Mouse (Mus musculus): ENCODE data around the gene Stambp. TPM values are rescaled to one million over a fixed set of nuclear protein-coding genes. Genes with fewer than 3 reads are reported as not detected.

Gene Stambp
- polyA plus RNA-seq, 1 experiment from 2014 or later: 20.5 TPM

GRCm38 (mm10) chr6:83502656-83503055, 69.9 kb downstream of the Stambp start:
- H3K4me1 ChIP-seq (replicated peaks; ENCODE audit: control insufficient read depth, insufficient read depth, low read length): no peaks in the 10 kb centered on the region; the same call in 1 of the 2 replicates
- ATAC-seq (replicated peaks; ENCODE audit: low FRiP score): no peak
- no peak overlapping the region for H3K4me3 ChIP-seq (ENCODE audit: low read depth, low read length)
- H3K27me3 ChIP-seq (ENCODE audit: control insufficient read depth, insufficient read depth, low read length): no peaks in the 10 kb centered on the region
- 88% methylated on average over 3 of the region's 3 CpGs for WGBS
- no peak for DNase-seq (ENCODE audit: low spot score)
- H3K9me3 ChIP-seq (ENCODE audit: control insufficient read depth, low read length): no peaks in the 10 kb centered on the region
- no peaks in the 10 kb centered on the region for H3K36me3 ChIP-seq (ENCODE audit: control insufficient read depth, insufficient read depth, low read length)
- H3K27ac ChIP-seq (ENCODE audit: low read depth, low read length): no peak overlapping the region
- H3K9ac ChIP-seq (ENCODE audit: low read length): no peak overlapping the region
- H3K4me2 ChIP-seq (ENCODE audit: low read depth, low read length, severe bottlenecking): no peak overlapping the region

DNA sequence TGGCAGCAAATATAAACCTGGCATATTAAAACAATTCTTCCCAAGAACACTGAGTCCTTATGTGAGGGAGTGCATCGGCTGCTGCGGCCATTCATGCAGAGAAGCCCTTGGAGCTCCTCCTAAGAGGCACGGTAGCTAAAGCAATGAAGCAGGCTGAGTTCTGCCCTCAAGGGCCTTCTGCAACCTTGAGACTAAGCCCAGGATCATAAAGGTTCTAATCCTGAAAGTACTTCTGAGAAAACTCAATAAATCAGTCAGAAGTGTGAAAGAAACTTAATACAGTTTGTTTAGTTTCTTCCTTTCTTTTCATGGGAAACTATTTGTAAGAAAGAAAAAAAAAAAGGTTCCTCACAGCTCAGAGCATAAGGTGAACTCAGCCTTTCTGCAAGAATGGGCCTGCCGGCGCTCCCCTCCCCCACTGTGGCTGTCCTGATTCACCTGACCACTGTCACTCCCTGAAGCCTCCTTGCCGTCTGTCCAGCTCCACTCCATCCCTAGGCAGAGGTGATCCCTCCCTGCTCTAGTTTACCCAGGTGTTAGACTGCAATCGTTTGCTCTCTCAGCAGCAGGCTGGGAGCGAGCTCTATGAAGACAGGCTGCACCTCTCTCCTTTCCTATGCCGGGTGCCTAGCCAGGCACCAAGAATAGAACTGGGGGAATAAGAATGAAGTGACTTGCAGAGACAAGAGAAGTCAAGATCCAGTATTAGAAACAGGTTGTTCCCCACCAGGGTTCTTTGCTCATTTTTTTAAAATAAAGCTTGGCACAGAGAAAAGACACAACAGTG, 70.8 kb downstream of the Stambp start:
- H3K4me1 ChIP-seq (replicated peaks; ENCODE audit: control insufficient read depth, insufficient read depth, low read length): no peaks in the 10 kb centered on the region; the same call in 1 of the 2 replicates
- no peak overlapping the region for H3K4me2 ChIP-seq (ENCODE audit: low read depth, low read length, severe bottlenecking)
- H3K4me3 ChIP-seq (ENCODE audit: low read depth, low read length): no peak overlapping the region
- DNase-seq (ENCODE audit: low spot score) (no peak), ATAC-seq (replicated peaks; ENCODE audit: low FRiP score) (no peak)
- H3K9ac ChIP-seq (ENCODE audit: low read length): no peak overlapping the region
- H3K27me3 ChIP-seq (ENCODE audit: control insufficient read depth, insufficient read depth, low read length): no peaks in the 10 kb centered on the region
- H3K36me3 ChIP-seq (ENCODE audit: control insufficient read depth, insufficient read depth, low read length): no peaks in the 10 kb centered on the region
- no peak overlapping the region for H3K27ac ChIP-seq (ENCODE audit: low read depth, low read length)
- H3K9me3 ChIP-seq (ENCODE audit: control insufficient read depth, low read length): no peaks in the 10 kb centered on the region
- WGBS: 66% methylated on average over 9 of the region's 9 CpGs

GRCm38 (mm10) chr6:83500462-83500861, 72.1 kb downstream of the Stambp start:
- Histone ChIP-seq H3K4me1 (replicated peaks; ENCODE audit: control insufficient read depth, insufficient read depth, low read length) (no peaks in the 10 kb centered on the region), H3K36me3 (ENCODE audit: control insufficient read depth, insufficient read depth, low read length) (no peaks in the 10 kb centered on the region), H3K4me2 (ENCODE audit: low read depth, low read length, severe bottlenecking) (no peak overlapping the region), H3K27me3 (ENCODE audit: control insufficient read depth, insufficient read depth, low read length) (no peaks in the 10 kb centered on the region), H3K9me3 (ENCODE audit: control insufficient read depth, low read length) (no peaks in the 10 kb centered on the region), H3K9ac (ENCODE audit: low read length) (no peak overlapping the region), H3K27ac (ENCODE audit: low read depth, low read length) (no peak overlapping the region), H3K4me3 (ENCODE audit: low read depth, low read length) (no peak overlapping the region)
- DNase-seq (ENCODE audit: low spot score): no peak
- ATAC-seq (replicated peaks; ENCODE audit: low FRiP score): no peak
- 61% methylated on average over 3 of the region's 3 CpGs for WGBS

- WGBS: 93% methylated on average over 10 of the region's 10 CpGs
- no peak overlapping the region for H3K9ac ChIP-seq (ENCODE audit: low read length)
- DNase-seq (ENCODE audit: low spot score): no peak
- H3K4me2 ChIP-seq (ENCODE audit: low read depth, low read length, severe bottlenecking): no peak overlapping the region
- ATAC-seq (replicated peaks; ENCODE audit: low FRiP score): no peak
- H3K36me3 ChIP-seq (ENCODE audit: control insufficient read depth, insufficient read depth, low read length): no peaks in the 10 kb centered on the region
- no peaks in the 10 kb centered on the region for H3K9me3 ChIP-seq (ENCODE audit: control insufficient read depth, low read length)
- no peaks in the 10 kb centered on the region for H3K4me1 ChIP-seq (replicated peaks; ENCODE audit: control insufficient read depth, insufficient read depth, low read length)
- H3K27me3 ChIP-seq (ENCODE audit: control insufficient read depth, insufficient read depth, low read length): no peaks in the 10 kb centered on the region
- H3K4me3 ChIP-seq (ENCODE audit: low read depth, low read length): no peak overlapping the region
- H3K27ac ChIP-seq (ENCODE audit: low read depth, low read length): no peak overlapping the region
Measured at GRCm38 (mm10) chr6:83499078-83499477, 73.5 kb downstream of the Stambp start.

DNA sequence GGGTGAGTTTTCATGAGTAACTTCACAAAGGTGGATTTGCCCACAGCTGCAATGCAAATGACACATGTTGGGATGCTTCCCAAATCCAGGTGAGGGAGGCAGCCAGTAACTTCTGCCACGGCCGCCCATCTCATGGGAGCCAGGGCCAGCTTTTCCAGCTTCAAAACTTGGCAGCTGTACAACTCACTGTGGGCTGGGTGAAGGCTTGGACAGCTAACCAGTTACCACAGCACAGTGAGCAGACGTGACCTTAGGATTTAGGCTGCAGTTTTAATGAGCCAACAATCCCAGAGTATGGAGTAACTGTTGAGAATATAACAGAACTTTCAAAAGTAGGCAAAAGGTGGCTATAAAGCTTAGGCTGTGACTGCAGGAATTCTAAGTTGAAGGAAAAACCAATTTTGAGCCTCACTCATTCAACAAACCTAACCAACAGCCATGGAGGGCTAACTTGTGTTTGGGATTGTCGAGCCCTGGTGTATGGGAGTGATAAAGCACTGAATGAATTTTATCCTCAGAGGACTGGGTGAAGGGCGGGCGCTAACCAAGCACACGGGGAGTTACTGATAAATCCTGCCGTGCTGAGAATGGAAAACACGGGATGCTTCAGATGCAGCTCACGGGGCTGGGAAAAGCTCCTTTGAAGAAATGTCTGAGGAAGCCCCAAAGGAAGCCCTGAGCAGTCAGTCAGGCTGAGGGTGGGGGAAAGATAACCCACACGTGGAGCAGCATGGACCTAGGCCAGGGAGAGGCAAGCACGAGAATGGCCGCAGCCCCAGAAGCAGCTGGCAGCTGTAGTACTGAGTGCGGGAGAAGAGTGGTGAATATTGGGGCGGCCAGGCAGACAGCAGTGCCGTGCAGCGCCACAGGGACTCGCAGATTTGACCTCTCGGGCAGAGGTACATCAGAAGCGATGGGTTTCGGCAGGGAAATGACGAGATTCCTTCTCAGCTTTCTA, 75.5 kb downstream of the Stambp start:
- H3K9ac ChIP-seq (ENCODE audit: low read length): no peak overlapping the region
- 91% methylated on average over 22 of the region's 22 CpGs for WGBS
- H3K4me3 ChIP-seq (ENCODE audit: low read depth, low read length): no peak overlapping the region
- H3K27me3 ChIP-seq (ENCODE audit: control insufficient read depth, insufficient read depth, low read length): no peaks in the 10 kb centered on the region
- DNase-seq (ENCODE audit: low spot score) (no peak), ATAC-seq (replicated peaks; ENCODE audit: low FRiP score) (no peak)
- no peak overlapping the region for H3K4me2 ChIP-seq (ENCODE audit: low read depth, low read length, severe bottlenecking)
- H3K9me3 ChIP-seq (ENCODE audit: control insufficient read depth, low read length): no peaks in the 10 kb centered on the region
- H3K4me1 ChIP-seq (replicated peaks; ENCODE audit: control insufficient read depth, insufficient read depth, low read length): no peaks in the 10 kb centered on the region
- no peaks in the 10 kb centered on the region for H3K36me3 ChIP-seq (ENCODE audit: control insufficient read depth, insufficient read depth, low read length)
- H3K27ac ChIP-seq (ENCODE audit: low read depth, low read length): no peak overlapping the region

DNA sequence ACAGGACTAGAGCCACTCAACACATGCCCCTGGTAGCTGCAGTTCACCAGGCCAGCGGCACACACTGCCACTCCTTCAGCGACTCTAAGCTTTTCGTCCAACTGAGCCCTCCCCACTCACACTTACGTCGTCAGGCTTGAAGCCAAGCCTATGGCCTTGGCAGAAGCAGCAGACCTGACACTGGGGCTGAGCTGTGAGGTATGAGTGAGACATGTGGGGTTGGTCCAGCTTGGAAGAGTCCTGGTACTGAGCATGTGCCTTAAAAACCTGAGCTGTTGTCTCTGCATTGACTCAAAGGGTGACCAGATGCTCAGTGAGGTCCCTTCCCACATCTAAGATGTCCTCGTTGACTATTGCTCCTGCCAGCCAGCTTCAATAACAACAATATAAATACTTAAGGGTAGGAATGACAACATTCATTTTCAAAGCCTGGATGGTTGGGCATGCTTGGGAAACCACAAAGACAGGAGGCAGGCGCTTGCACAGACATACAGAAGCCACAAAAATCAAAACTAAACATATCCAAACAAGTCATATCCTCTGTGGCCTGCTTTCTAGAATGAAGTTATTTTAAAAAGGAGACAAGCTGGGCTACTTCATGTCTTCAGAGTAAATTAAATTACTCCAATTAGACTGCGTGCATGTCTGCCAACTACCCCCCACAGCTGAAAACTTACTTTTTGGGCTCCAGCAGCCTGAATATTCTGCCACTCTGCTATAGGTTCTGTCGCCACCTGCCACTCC, 76.3 kb downstream of the Stambp start:
- no peak overlapping the region for H3K4me2 ChIP-seq (ENCODE audit: low read depth, low read length, severe bottlenecking)
- H3K4me3 ChIP-seq (ENCODE audit: low read depth, low read length): no peak overlapping the region
- H3K4me1 ChIP-seq (replicated peaks; ENCODE audit: control insufficient read depth, insufficient read depth, low read length): no peaks in the 10 kb centered on the region
- H3K36me3 ChIP-seq (ENCODE audit: control insufficient read depth, insufficient read depth, low read length): no peaks in the 10 kb centered on the region
- no peak overlapping the region for H3K27ac ChIP-seq (ENCODE audit: low read depth, low read length)
- ATAC-seq (replicated peaks; ENCODE audit: low FRiP score) (no peak), DNase-seq (ENCODE audit: low spot score) (no peak)
- H3K9me3 ChIP-seq (ENCODE audit: control insufficient read depth, low read length): no peaks in the 10 kb centered on the region
- no peaks in the 10 kb centered on the region for H3K27me3 ChIP-seq (ENCODE audit: control insufficient read depth, insufficient read depth, low read length)
- H3K9ac ChIP-seq (ENCODE audit: low read length): no peak overlapping the region
- WGBS: 93% methylated on average over 9 of the region's 9 CpGs

Other genes starting within 250 kb of the Stambp start
- 48.0 and 48.1 TPM in 2 replicates for gene Mthfd2, start 246.8 kb downstream of the Stambp start, polyA plus RNA-seq (2014; fragmentation: Nextera tagmentation; extraction: Ambion mirVana)
- gene Mob1a, start 246.7 kb downstream of the Stambp start, polyA plus RNA-seq (2014; fragmentation: Nextera tagmentation; extraction: Ambion mirVana): 69.7 TPM in 2 replicates
- 128 and 140 TPM in 2 replicates for gene Bola3, start 223.6 kb downstream of the Stambp start, polyA plus RNA-seq (2014; fragmentation: Nextera tagmentation; extraction: Ambion mirVana)
- 49.9 and 56.0 TPM in 2 replicates for gene Tet3, start 113.6 kb downstream of the Stambp start, polyA plus RNA-seq (2014; fragmentation: Nextera tagmentation; extraction: Ambion mirVana)
- gene Dguok, start 65.8 kb downstream of the Stambp start, polyA plus RNA-seq (2014; fragmentation: Nextera tagmentation; extraction: Ambion mirVana): 57.9 and 60.6 TPM in 2 replicates
- gene Actg2, start 36.5 kb downstream of the Stambp start, polyA plus RNA-seq (2014; fragmentation: Nextera tagmentation; extraction: Ambion mirVana): 2.3 and 3.1 TPM in 2 replicates
- not detected in 2 replicates for gene Clec4f, start 83.5 kb upstream of the Stambp start, polyA plus RNA-seq (2014; fragmentation: Nextera tagmentation; extraction: Ambion mirVana)
- not detected in 2 replicates for gene Cd207, start 105.1 kb upstream of the Stambp start, polyA plus RNA-seq (2014; fragmentation: Nextera tagmentation; extraction: Ambion mirVana)
- 0.21 and 0.60 TPM in 2 replicates for gene Vax2, start 138.5 kb upstream of the Stambp start, polyA plus RNA-seq (2014; fragmentation: Nextera tagmentation; extraction: Ambion mirVana)
- gene Atp6v1b1, start 170.3 kb upstream of the Stambp start, polyA plus RNA-seq (2014; fragmentation: Nextera tagmentation; extraction: Ambion mirVana): not detected in 2 replicates
- 0.25 TPM in 1 of 2 replicates, not detected in the other for gene Ankrd53, start 189.9 kb upstream of the Stambp start, polyA plus RNA-seq (2014; fragmentation: Nextera tagmentation; extraction: Ambion mirVana)
- gene Tex261, start 203.1 kb upstream of the Stambp start, polyA plus RNA-seq (2014; fragmentation: Nextera tagmentation; extraction: Ambion mirVana): 61.1 and 68.0 TPM in 2 replicates
- gene Nagk, start 222.3 kb upstream of the Stambp start, polyA plus RNA-seq (2014; fragmentation: Nextera tagmentation; extraction: Ambion mirVana): 36.0 and 37.4 TPM in 2 replicates